Mouse (Mus musculus) embryonic fibroblast, embryonic 13.5 days (primary cell): Measurements from ENCODE around the gene Akap6.

Experiments used
- CTCF ChIP-seq: IDR thresholded peaks from 2 replicates; pipeline ENCODE4 v1.5.1; 2011; ENCODE audit warnings: mild to moderate bottlenecking, control low read depth, low read length, moderate library complexity, borderline replicate concordance; ENCODE audit not compliant: insufficient read depth
- POLR2A ChIP-seq: IDR thresholded peaks from 2 replicates; pipeline ENCODE4 v1.6.1; 2011; ENCODE audit warnings: low read depth, mild to moderate bottlenecking, control low read depth, low read length, moderate library complexity

DNA sequence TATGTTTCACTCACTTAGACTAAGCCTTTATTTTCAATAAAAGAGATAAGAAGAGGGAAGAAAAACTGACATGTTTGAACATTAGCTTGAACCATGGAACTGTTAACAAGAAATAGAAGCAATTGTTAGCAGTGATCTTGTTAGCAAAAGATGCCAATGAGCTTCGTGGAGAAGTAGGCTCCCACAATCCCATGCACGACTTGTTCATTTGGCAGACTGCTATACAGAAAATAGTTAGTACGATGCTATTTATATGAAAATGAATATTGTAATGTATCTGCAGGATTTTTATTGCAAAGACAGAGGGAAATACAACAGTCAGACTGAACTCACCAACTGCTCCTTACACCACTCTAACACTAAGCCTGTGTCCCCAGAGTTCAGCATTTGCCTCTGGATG, 162.7 kb downstream of the Akap6 start:
- TF ChIP-seq POLR2A, result no peak
- no peak for TF ChIP-seq CTCF
